Mouse (Mus musculus) G1E (cell line): ENCODE measurements around the gene Zpbp. TPM values are rescaled to one million over a fixed set of nuclear protein-coding genes. Genes with fewer than 3 reads are reported as not detected.
A peak's percentile ranks its signal among the peaks of the same experiment; 100 is the strongest.

Source experiments
- ATAC-seq: 2 replicates; pipeline ENCODE4 v1.8.0; 2016; ENCODE audit warnings: mild to moderate bottlenecking; ENCODE audit not compliant: insufficient number of reproducible peaks, poor library complexity, low FRiP score, severe bottlenecking; ENCODE audit errors: extremely low read depth
- DNase-seq: peaks from one replicate; pipeline ENCODE4 v3.0.0; 2012; ENCODE audit warnings: low spot score
- H3K27me3 ChIP-seq: 2 replicates; pipeline ENCODE4 v1.6.1; 2012; ENCODE audit warnings: mild to moderate bottlenecking, low read length, inconsistent platforms; ENCODE audit not compliant: insufficient read depth
- H3K36me3 ChIP-seq: replicated peaks from 2 replicates; pipeline ENCODE3; 2012; ENCODE audit warnings: mild to moderate bottlenecking, inconsistent platforms
- H3K4me1 ChIP-seq: 2 replicates; pipeline ENCODE4 v1.6.1; 2012; ENCODE audit warnings: low read depth, low read length, inconsistent platforms, mixed read lengths; ENCODE audit not compliant: insufficient read depth
- H3K4me3 ChIP-seq: 2 replicates; pipeline ENCODE4 v1.5.1; 2012; ENCODE audit warnings: low read depth, mild to moderate bottlenecking, inconsistent platforms, low read length, moderate library complexity, mixed read lengths
- H3K9me3 ChIP-seq: replicated peaks from 2 replicates; pipeline ENCODE4 v1.6.1; 2012; ENCODE audit warnings: inconsistent platforms
- CTCF ChIP-seq: IDR thresholded peaks from 2 replicates; pipeline ENCODE4 v1.5.1; 2012; ENCODE audit warnings: low read depth, low read length, inconsistent platforms, mixed read lengths
- GATA1 ChIP-seq: IDR thresholded peaks from 2 replicates; pipeline ENCODE4 v1.6.1; 2012; ENCODE audit warnings: borderline replicate concordance, low read length, inconsistent platforms, mixed read lengths
- GATA2 ChIP-seq: IDR thresholded peaks from 2 replicates; pipeline ENCODE4 v1.6.1; 2012; ENCODE audit warnings: low read depth, low read length, inconsistent platforms, borderline replicate concordance
- POLR2AphosphoS5 ChIP-seq: IDR thresholded peaks from 2 replicates; pipeline ENCODE4 v1.6.1; 2012; ENCODE audit warnings: low read depth, low read length, inconsistent platforms; ENCODE audit not compliant: insufficient replicate concordance
- TAL1 ChIP-seq: conservative IDR thresholded peaks from 2 replicates; pipeline ENCODE4 v1.6.1; 2012; ENCODE audit warnings: low read depth, low read length, inconsistent platforms, mixed read lengths
- polyA plus RNA-seq: library from polyadenylated mRNA; stranded (reverse); fragments of >175 nt; gene quantifications from 2 replicates; pipeline ENCODE4 v1.2.3, GENCODE M21; 2012
- total RNA-seq, 2 experiments: library from RNA; stranded (forward) in 1 of 2; stranded (reverse) in 1 of 2; fragments of 200-1000 nt in 1 of 2; fragments of >200 nt in 1 of 2; fragmentation: Nextera tagmentation in 1 of 2; gene quantifications; 2 replicates each; pipeline ENCODE4 v1.2.3; 2014 to 2017

Zpbp gene
- total and polyA plus RNA-seq, 3 experiments = 0.13 to 0.90 (median 0.44) TPM

GRCm38 (mm10) chr11:11371305-11371704, 90.9 kb downstream of the Zpbp start:
- TF ChIP-seq GATA2 (no peak), POLR2AphosphoS5 (no peak), GATA1 (no peak), TAL1 (no peak), CTCF (no peak)
- Histone ChIP-seq H3K4me3 (no peak overlapping the region), H3K9me3 (no peaks in the 10 kb centered on the region), H3K36me3 (no peaks in the 10 kb centered on the region), H3K27me3 (no peaks in the 10 kb centered on the region), H3K4me1 (no peaks in the 10 kb centered on the region)
- ATAC-seq (no peak), DNase-seq (no peak)

DNA sequence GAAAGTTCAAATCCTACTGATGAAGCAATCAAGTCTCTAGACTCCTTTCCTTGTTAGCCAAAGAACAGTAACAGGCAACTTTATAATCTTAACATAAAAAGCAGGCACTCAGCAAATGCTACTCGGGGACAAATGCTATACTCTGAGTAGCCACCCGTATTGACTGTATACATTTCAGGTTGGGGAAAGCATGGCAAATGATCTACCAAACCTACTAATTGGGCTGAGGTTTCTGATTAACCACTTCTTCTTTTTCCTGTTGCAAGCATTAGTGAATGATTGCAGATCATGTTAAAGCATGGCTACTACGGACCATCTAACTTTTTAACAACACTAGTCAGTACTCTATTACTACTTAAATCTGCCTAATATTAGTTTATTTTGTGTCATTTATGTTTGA, 178.7 kb downstream of the Zpbp start:
- TF ChIP-seq CTCF (no peak), POLR2AphosphoS5 (no peak), GATA1 (no peak), GATA2 (no peak), TAL1 (no peak)
- ATAC-seq = no peak
- DNase-seq = no peak

GRCm38 (mm10) chr11:11280128-11280527, 182.1 kb downstream of the Zpbp start:
- Histone ChIP-seq H3K9me3 (no peaks in the 10 kb centered on the region), H3K4me3 (no peak overlapping the region), H3K27me3 (no peaks in the 10 kb centered on the region), H3K36me3 (no peaks in the 10 kb centered on the region), H3K4me1 (no peaks in the 10 kb centered on the region)
- TF ChIP-seq GATA2 (no peak), TAL1 (no peak), CTCF (no peak)
- DNase-seq (no peak), ATAC-seq (no peak)

More for the DNA sequence above, 178.7 kb downstream of the Zpbp start:
- Histone ChIP-seq H3K36me3 (no peaks in the 10 kb centered on the region), H3K4me3 (no peak overlapping the region), H3K27me3 (no peaks in the 10 kb centered on the region), H3K4me1 (no peaks in the 10 kb centered on the region), H3K9me3 (no peaks in the 10 kb centered on the region)

- ATAC-seq = no peak
- TF ChIP-seq TAL1 (no peak), GATA1 (no peak), CTCF (no peak)
Observed at GRCm38 (mm10) chr11:11257348-11257747, 204.9 kb downstream of the Zpbp start.

DNA sequence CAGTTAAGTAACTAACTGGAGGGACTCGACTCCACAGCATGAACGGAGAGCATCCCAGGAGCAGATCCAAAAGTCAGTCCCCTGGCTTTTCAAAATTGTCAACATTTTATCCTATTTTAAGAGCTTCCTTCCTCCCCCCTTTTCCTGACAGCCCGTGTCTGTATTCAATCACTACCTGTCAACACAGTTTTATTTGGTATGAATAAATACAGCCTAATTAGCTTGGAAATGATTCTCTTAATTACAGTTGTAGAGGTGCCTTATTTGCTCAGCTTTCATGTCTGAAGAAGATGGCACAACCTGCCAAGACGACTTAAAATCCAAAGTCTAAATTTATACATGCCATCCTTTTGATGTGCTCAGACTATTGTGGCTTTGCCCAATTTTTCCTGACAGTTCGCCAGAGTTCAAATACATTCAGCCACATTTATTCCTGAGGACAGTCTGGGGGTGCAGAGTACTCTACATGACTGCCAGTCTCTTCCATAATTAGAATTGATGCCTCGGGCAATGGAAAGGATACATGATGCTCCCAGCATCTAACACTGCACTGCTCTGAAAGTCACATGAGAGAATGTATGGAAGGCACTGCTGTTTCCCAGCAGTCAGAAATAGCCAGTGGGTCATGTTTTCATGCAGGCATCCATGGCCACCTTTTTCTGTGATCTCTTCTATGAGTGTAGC, 219.4 kb downstream of the Zpbp start:
- H3K9me3 ChIP-seq = no peaks in the 10 kb centered on the region
- H3K36me3 ChIP-seq = no peaks in the 10 kb centered on the region
- DNase-seq (no peak), ATAC-seq (no peak)
- H3K27me3 ChIP-seq = no peaks in the 10 kb centered on the region
- H3K4me1 ChIP-seq = no peaks in the 10 kb centered on the region
- TF ChIP-seq GATA2 = no peak
- no peak for TF ChIP-seq GATA1
- TF ChIP-seq TAL1 = no peak
- H3K4me3 ChIP-seq = no peak overlapping the region

More at GRCm38 (mm10) chr11:11257348-11257747, 204.9 kb downstream of the Zpbp start:
- Histone ChIP-seq H3K27me3 (no peaks in the 10 kb centered on the region), H3K4me1 (no peaks in the 10 kb centered on the region), H3K36me3 (no peaks in the 10 kb centered on the region), H3K4me3 (no peak overlapping the region), H3K9me3 (no peaks in the 10 kb centered on the region)
- DNase-seq = no peak

GRCm38 (mm10) chr11:11239346-11239745, 222.9 kb downstream of the Zpbp start:
- Histone ChIP-seq H3K9me3 (no peaks in the 10 kb centered on the region), H3K4me1 (no peaks in the 10 kb centered on the region), H3K27me3 (no peaks in the 10 kb centered on the region), H3K36me3 (no peaks in the 10 kb centered on the region), H3K4me3 (no peak overlapping the region)
- DNase-seq (peak; percentile 1), ATAC-seq (no peak)
- no peak for TF ChIP-seq TAL1
- TF ChIP-seq POLR2AphosphoS5 = no peak
- no peak for TF ChIP-seq GATA1
- no peak for TF ChIP-seq GATA2
- peak; percentile 65 for TF ChIP-seq CTCF

Other genes starting within 250 kb of the Zpbp start
- gene Spata48, start 314 bp downstream of the Zpbp start, total RNA-seq (2014; fragmentation: Nextera tagmentation) = 0.68 and 1.6 TPM in 2 replicates
- gene Spata48, start 314 bp downstream of the Zpbp start, total RNA-seq (2017) = 1.7 and 3.4 TPM in 2 replicates
- gene Spata48, start 314 bp downstream of the Zpbp start, polyA plus RNA-seq = 2.7 and 7.0 TPM in 2 replicates
- gene 4930512M02Rik, start 165.4 kb upstream of the Zpbp start, total RNA-seq (2014; fragmentation: Nextera tagmentation) = not detected in 2 replicates
- gene 4930512M02Rik, start 165.4 kb upstream of the Zpbp start, total RNA-seq (2017) = 0.17 TPM in 1 of 2 replicates, not detected in the other
- gene 4930512M02Rik, start 165.4 kb upstream of the Zpbp start, polyA plus RNA-seq = not detected in 2 replicates
- gene Ikzf1, start 222.6 kb upstream of the Zpbp start, total RNA-seq (2014; fragmentation: Nextera tagmentation) = 143 and 149 TPM in 2 replicates
- gene Ikzf1, start 222.6 kb upstream of the Zpbp start, total RNA-seq (2017) = 60.5 and 70.1 TPM in 2 replicates
- 214 and 245 TPM in 2 replicates for gene Ikzf1, start 222.6 kb upstream of the Zpbp start, polyA plus RNA-seq